Mouse (Mus musculus): Measurements from ENCODE around the gene Ubac2.

GRCm38 (mm10) chr14:121844486-121844885 is 33.9 kb upstream of the Ubac2 start:
- TF ChIP-seq TAL1 (conservative IDR thresholded peaks at IDR 0.05; ENCODE audit: low read depth, low read length) (no peak), CTCF (IDR thresholded peaks at IDR 0.05; ENCODE audit: low read depth, low read length) (no peak)
